Mouse (Mus musculus) small intestine, adult 2 months (tissue): ENCODE measurements at regions not wholly inside any gene's neighbourhood (a gene's known extent, or its start where the extent isn't known, plus 50 kb on each side); places are given as distances from the start of the nearest gene placed in this dataset.

Experiments used
- CTCF ChIP-seq: fragments of 200-500 bp; IDR thresholded peaks from 2 replicates; pipeline ENCODE4 v1.5.1; 2012; ENCODE audit warnings: low read depth, mild to moderate bottlenecking, control low read depth, inconsistent platforms, low read length, moderate library complexity, mixed read lengths; ENCODE audit not compliant: insufficient replicate concordance, insufficient read length; ENCODE audit errors: extremely low read depth
- POLR2A ChIP-seq: fragments of 200-500 bp; IDR thresholded peaks from 2 replicates; pipeline ENCODE4 v1.6.1; 2012; ENCODE audit warnings: low read depth, mild to moderate bottlenecking, control low read depth, inconsistent platforms, low read length, moderate library complexity

DNA sequence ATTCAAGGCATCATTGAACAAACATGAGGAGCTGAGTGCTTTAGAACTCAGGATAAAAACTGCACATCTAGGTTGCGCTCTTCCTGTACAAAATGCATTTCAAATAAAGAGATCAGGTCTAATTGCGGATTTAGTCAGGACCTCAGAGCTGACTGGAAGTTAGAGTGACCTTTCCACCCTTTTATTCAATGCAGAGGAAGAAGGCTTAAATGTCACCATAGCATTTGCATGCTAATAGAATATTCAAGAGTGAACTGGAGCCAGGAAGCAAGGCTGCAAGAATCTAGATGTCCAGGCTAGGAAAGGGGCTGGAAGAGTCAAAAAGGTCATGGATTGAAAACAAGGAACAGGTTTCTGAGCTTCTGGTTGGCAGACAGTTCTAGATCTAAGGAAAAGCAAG, 593.7 kb downstream of the Cntn3 start:
- TF ChIP-seq POLR2A (no peak), CTCF (no peak)
